Mouse (Mus musculus): Measurements from ENCODE around the gene Cnnm2. TPM values are rescaled to one million over a fixed set of nuclear protein-coding genes. Genes with fewer than 3 reads are reported as not detected.
"Not testable (repeated sequence)": the region's sequence is repeated elsewhere in the genome, so short reads cannot be mapped to it uniquely, and the experiment has no call there.

Cnnm2 gene
- polyA plus RNA-seq, 1 experiment from 2014 or later = 2.0 TPM

DNA sequence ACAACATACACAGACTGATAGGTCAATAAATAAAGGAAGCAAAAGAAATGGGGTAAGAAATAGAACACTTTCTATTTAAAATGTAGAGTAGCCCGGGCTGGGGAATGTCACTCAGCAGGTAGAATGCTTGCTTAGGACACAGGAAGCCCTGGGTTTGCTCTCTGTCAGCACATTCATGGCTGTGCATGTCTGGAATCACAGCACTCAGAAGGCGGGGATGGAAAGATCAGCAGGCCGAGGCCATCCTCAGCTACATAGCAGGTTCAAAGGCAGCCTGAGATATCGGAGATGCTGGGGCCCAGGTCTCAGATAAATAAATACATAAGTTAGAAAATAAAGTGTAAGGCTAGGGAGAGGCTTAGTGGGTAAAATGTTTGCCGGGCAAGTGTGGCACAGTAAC lies 9.2 kb upstream of the Cnnm2 start:
- DNase-seq (ENCODE audit: low spot score) = no peak
- Histone ChIP-seq H3K36me3 (ENCODE audit: control insufficient read depth, insufficient read depth, low read length) (no peaks in the 10 kb centered on the region), H3K4me2 (replicated peaks; ENCODE audit: low read depth) (no peak overlapping the region), H3K4me1 (replicated peaks; ENCODE audit: control insufficient read depth, insufficient read depth) (no peaks in the 10 kb centered on the region), H3K4me3 (ENCODE audit: low read depth, low read length) (no peak overlapping the region), H3K9me3 (ENCODE audit: control insufficient read depth, low read length) (no peaks in the 10 kb centered on the region), H3K27ac (replicated peaks) (no peak overlapping the region), H3K27me3 (ENCODE audit: control insufficient read depth, insufficient read depth, low read length) (no peaks in the 10 kb centered on the region), H3K9ac (ENCODE audit: low read length) (no peak overlapping the region)
- TF ChIP-seq EP300 (optimal IDR thresholded peaks at IDR 0.05) (no peak), CTCF (IDR thresholded peaks at IDR 0.05; ENCODE audit: low read depth) (no peak)
- 73% methylated on average over 5 of the region's 5 CpGs for WGBS
- no peak for ATAC-seq (ENCODE audit: low FRiP score, low TSS enrichment)

DNA sequence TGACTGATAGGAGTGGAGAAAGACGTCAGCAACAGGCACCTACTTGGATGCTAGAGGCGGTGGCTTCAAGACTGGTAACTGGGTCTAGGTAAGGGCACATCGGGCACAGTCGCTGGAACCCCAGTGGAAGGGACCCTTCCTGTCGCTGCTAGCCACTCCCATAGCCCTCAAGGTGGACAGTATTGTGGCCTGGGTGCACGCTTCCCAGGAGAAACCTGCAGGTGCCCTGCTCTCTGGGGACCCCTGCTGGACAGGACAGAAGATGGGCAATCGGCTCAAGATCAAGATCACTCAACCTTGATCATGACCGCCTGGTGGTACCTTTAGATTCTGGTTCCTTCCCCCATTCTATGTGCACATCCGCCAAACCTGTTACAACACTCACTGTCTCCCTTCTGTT lies 6.3 kb upstream of the Cnnm2 start:
- no peaks in the 10 kb centered on the region for H3K9me3 ChIP-seq (ENCODE audit: control insufficient read depth, low read length)
- H3K27ac ChIP-seq (replicated peaks) = no peak overlapping the region
- no peaks in the 10 kb centered on the region for H3K27me3 ChIP-seq (ENCODE audit: control insufficient read depth, insufficient read depth, low read length)
- ATAC-seq (ENCODE audit: low FRiP score, low TSS enrichment) (0 out of 2 replicates have a peak, but pooled peaks have one; percentile 24), DNase-seq (ENCODE audit: low spot score) (peak; percentile 66)
- H3K4me2 ChIP-seq (replicated peaks; ENCODE audit: low read depth) = no peak overlapping the region
- TF ChIP-seq EP300 (optimal IDR thresholded peaks at IDR 0.05) (no peak), CTCF (IDR thresholded peaks at IDR 0.05; ENCODE audit: low read depth) (peak; percentile 79)
- H3K4me3 ChIP-seq (ENCODE audit: low read depth, low read length) = no peak overlapping the region
- no peaks in the 10 kb centered on the region for H3K36me3 ChIP-seq (ENCODE audit: control insufficient read depth, insufficient read depth, low read length)
- no peaks in the 10 kb centered on the region for H3K4me1 ChIP-seq (replicated peaks; ENCODE audit: control insufficient read depth, insufficient read depth)
- no peak overlapping the region for H3K9ac ChIP-seq (ENCODE audit: low read length)
- WGBS = 53% methylated on average over 9 of the region's 9 CpGs

DNA sequence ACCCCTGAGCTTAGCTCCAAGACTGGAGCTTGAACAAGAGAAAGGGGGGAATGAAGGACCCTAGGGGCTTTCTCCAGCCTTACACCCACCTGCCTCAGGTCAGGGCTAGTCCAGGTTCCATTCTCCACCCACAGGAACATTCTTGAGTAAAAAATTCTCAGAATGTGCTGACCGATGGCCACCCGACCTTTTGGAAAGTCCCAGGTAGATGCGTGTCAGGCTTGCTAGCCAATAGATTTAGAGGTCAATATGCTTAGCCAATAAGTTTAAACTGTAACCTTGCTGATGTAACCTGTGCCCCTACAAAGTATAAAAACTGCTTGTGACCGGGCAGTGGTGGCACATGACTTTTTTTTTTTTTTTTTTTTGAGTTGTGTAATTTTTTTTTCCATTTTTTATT lies 5.2 kb upstream of the Cnnm2 start:
- Histone ChIP-seq H3K27ac (replicated peaks) (no peak overlapping the region), H3K4me3 (ENCODE audit: low read depth, low read length) (no peak overlapping the region), H3K4me2 (replicated peaks; ENCODE audit: low read depth) (no peak overlapping the region), H3K9me3 (ENCODE audit: control insufficient read depth, low read length) (no peaks in the 10 kb centered on the region), H3K4me1 (replicated peaks; ENCODE audit: control insufficient read depth, insufficient read depth) (no peaks in the 10 kb centered on the region), H3K36me3 (ENCODE audit: control insufficient read depth, insufficient read depth, low read length) (no peaks in the 10 kb centered on the region), H3K27me3 (ENCODE audit: control insufficient read depth, insufficient read depth, low read length) (no peaks in the 10 kb centered on the region), H3K9ac (ENCODE audit: low read length) (no peak overlapping the region)
- TF ChIP-seq CTCF (IDR thresholded peaks at IDR 0.05; ENCODE audit: low read depth) = no peak
- no peak for TF ChIP-seq EP300 (optimal IDR thresholded peaks at IDR 0.05)
- DNase-seq (ENCODE audit: low spot score) = no peak
- no peak for ATAC-seq (ENCODE audit: low FRiP score, low TSS enrichment)
- 88% methylated on average over 4 of the region's 4 CpGs for WGBS

DNA sequence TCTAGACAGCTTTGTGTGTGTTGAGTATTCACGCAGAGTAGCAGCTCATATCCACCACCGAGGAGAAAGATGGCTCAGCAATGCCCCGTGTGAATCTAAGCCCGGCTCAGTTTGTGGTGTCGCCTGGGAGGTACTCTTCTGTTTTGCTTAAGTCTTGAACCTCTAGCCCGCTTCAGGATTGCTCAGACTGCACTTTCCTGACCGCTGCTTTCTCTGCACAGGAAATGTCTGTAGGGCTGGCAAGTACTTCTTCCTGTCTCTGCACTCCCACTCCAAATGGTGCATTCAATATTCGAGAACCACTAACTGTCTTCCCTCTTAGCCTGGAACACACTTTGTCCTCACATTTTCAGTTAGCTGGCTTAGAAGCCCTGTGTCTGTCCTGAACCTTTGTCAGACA lies 2.3 kb upstream of the Cnnm2 start:
- H3K27me3 ChIP-seq (ENCODE audit: control insufficient read depth, insufficient read depth, low read length) = no peaks in the 10 kb centered on the region
- no peak overlapping the region for H3K4me3 ChIP-seq (ENCODE audit: low read depth, low read length)
- no peak for ATAC-seq (ENCODE audit: low FRiP score, low TSS enrichment)
- H3K36me3 ChIP-seq (ENCODE audit: control insufficient read depth, insufficient read depth, low read length) = no peaks in the 10 kb centered on the region
- 55% methylated on average over 8 of the region's 8 CpGs for WGBS
- TF ChIP-seq CTCF (IDR thresholded peaks at IDR 0.05; ENCODE audit: low read depth) (no peak), EP300 (optimal IDR thresholded peaks at IDR 0.05) (no peak)
- H3K4me1 ChIP-seq (replicated peaks; ENCODE audit: control insufficient read depth, insufficient read depth) = no peaks in the 10 kb centered on the region
- DNase-seq (ENCODE audit: low spot score) = no peak
- no peak overlapping the region for H3K9ac ChIP-seq (ENCODE audit: low read length)
- no peak overlapping the region for H3K4me2 ChIP-seq (replicated peaks; ENCODE audit: low read depth)
- no peak overlapping the region for H3K27ac ChIP-seq (replicated peaks)
- no peaks in the 10 kb centered on the region for H3K9me3 ChIP-seq (ENCODE audit: control insufficient read depth, low read length)

DNA sequence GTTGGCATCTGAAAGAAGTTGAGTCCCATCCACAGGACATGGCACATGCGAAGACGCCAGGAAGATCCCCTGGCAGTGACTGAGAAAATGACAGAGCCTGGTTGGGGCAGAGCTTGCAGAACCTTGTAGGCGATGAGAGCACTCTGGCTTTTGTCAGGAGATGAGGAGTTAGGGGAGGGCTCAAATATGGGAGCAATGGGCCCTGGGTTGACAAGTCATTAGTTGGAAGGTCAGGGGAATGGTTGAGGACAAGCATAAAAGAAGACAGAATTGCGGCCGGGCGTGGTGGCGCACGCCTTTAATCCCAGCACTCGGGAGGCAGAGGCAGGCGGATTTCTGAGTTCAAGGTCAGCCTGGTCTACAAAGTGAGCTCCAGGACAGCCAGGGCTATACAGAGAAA lies 1.5 kb upstream of the Cnnm2 start:
- H3K27ac ChIP-seq (replicated peaks) = not testable (repeated sequence)

DNA sequence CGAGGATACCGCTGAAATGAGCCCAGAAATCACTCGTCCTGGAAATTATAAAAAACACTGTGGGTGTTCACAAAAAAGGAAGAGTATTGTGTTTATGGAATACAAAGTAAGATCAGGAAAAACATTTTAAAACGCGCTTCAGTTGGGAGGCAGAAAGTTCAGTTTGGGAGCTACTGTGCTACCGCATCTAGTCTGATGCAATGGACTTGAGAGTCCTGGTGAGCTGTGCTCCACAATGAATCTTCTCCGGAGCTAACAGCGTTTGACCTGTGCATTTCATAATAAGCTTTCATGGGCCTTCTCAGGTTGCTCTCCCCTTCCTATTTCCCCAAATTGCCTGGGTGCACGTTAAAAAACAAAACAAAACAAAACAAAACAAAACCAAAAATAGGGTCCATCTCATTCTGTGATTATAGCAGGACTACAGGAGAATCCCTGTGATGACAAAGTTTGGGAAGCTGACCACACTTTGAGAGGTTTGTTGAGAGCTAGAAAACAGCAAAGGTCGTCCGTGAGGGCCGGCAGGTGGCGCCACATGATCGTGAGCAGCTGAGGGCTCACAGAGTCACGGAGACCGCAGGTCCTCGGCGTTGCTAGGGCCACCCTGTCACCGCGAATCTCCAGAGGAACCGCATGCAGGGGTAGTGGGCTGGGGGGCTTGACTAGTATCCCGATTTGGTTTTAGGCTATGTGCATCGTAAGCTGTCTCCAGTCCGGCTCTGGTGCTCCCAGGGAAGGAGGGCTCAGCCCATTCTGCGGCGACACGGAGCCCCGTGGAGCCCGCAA lies 828 bp upstream of the Cnnm2 start:
- WGBS = 17% methylated on average over 29 of the region's 29 CpGs
- DNase-seq (ENCODE audit: low spot score) (peak; percentile 90), ATAC-seq (ENCODE audit: low FRiP score, low TSS enrichment) (peak; percentile 78)
- H3K4me3 ChIP-seq (ENCODE audit: low read depth, low read length) = peak overlapping the region; percentile 75
- TF ChIP-seq CTCF (IDR thresholded peaks at IDR 0.05; ENCODE audit: low read depth) = peak; percentile 96
- TF ChIP-seq EP300 (optimal IDR thresholded peaks at IDR 0.05) = no peak
- peak overlapping the region; percentile 75 for H3K27ac ChIP-seq (replicated peaks)
- H3K27me3 ChIP-seq (ENCODE audit: control insufficient read depth, insufficient read depth, low read length) = no peaks in the 10 kb centered on the region
- no peaks in the 10 kb centered on the region for H3K4me1 ChIP-seq (replicated peaks; ENCODE audit: control insufficient read depth, insufficient read depth)
- no peaks in the 10 kb centered on the region for H3K36me3 ChIP-seq (ENCODE audit: control insufficient read depth, insufficient read depth, low read length)
- no peaks in the 10 kb centered on the region for H3K9me3 ChIP-seq (ENCODE audit: control insufficient read depth, low read length)
- peak overlapping the region; percentile 99 for H3K4me2 ChIP-seq (replicated peaks; ENCODE audit: low read depth)
- peak overlapping the region; percentile 43; the same call in 1 of the 2 replicates for H3K9ac ChIP-seq (ENCODE audit: low read length)

More for the DNA sequence above, 1.5 kb upstream of the Cnnm2 start:
- not testable (repeated sequence) for H3K27me3 ChIP-seq (ENCODE audit: control insufficient read depth, insufficient read depth, low read length); H3K4me3 ChIP-seq (ENCODE audit: low read depth, low read length); H3K9me3 ChIP-seq (ENCODE audit: control insufficient read depth, low read length); H3K36me3 ChIP-seq (ENCODE audit: control insufficient read depth, insufficient read depth, low read length); DNase-seq (ENCODE audit: low spot score); H3K4me1 ChIP-seq (replicated peaks; ENCODE audit: control insufficient read depth, insufficient read depth); H3K9ac ChIP-seq (ENCODE audit: low read length); ATAC-seq (ENCODE audit: low FRiP score, low TSS enrichment); H3K4me2 ChIP-seq (replicated peaks; ENCODE audit: low read depth)
- 84% methylated on average over 10 of the region's 10 CpGs for WGBS

Data from stomach, postnatal 0 days (tissue).